Mouse (Mus musculus) intestine, embryonic 14.5 days (tissue): ENCODE measurements around the gene Hoxa3. TPM values are rescaled to one million over a fixed set of nuclear protein-coding genes. Genes with fewer than 3 reads are reported as not detected.

Source experiments
- ATAC-seq: fragments of 200-750 bp; cut with Nextera tagmentation; replicated peaks from 2 replicates; pipeline ENCODE4 v1.8.0; 2017; ENCODE audit warnings: low read depth, moderate number of reproducible peaks, moderate TSS enrichment, moderate library complexity; ENCODE audit not compliant: low FRiP score, low TSS enrichment
- DNase-seq: peaks from one replicate; pipeline ENCODE4 v3.0.0-alpha.2; 2018; ENCODE audit warnings: low spot score
- H3K27ac ChIP-seq: fragments of 300-500 bp; sonication (generic); 2 replicates; pipeline ENCODE4 v1.5.1; 2014; ENCODE audit warnings: low read depth, mild to moderate bottlenecking, control low read depth
- H3K27me3 ChIP-seq: fragments of 300-500 bp; sonication (generic); replicated peaks from 2 replicates; pipeline ENCODE4 v1.6.1; 2014; ENCODE audit warnings: low read length, control low read depth; ENCODE audit not compliant: control insufficient read depth, insufficient read depth
- H3K36me3 ChIP-seq: fragments of 300-500 bp; sonication (generic); 2 replicates; pipeline ENCODE4 v1.6.1; 2014; ENCODE audit warnings: low read length, control low read depth; ENCODE audit not compliant: control insufficient read depth, insufficient read depth
- H3K4me1 ChIP-seq: fragments of 300-500 bp; sonication (generic); replicated peaks from 2 replicates; pipeline ENCODE4 v1.6.1; 2014; ENCODE audit warnings: low read length, control low read depth, mixed read lengths; ENCODE audit not compliant: control insufficient read depth, insufficient read depth
- H3K4me2 ChIP-seq: fragments of 300-500 bp; sonication (generic); 2 replicates; pipeline ENCODE4 v1.6.1; 2014; ENCODE audit warnings: low read length
- H3K4me3 ChIP-seq: fragments of 300-500 bp; sonication (generic); 2 replicates; pipeline ENCODE4 v1.5.1; 2014; ENCODE audit warnings: low read depth, low read length, control low read depth, mixed read lengths
- H3K9ac ChIP-seq: fragments of 300-500 bp; sonication (generic); 2 replicates; pipeline ENCODE4 v1.6.1; 2014; ENCODE audit warnings: mild to moderate bottlenecking, low read length
- H3K9me3 ChIP-seq: fragments of 300-500 bp; sonication (generic); 2 replicates; pipeline ENCODE4 v1.6.1; 2016; ENCODE audit warnings: low read length, control low read depth; ENCODE audit not compliant: control insufficient read depth
- WGBS: fragments of 180-500 bp; shearing (Covaris S2); extraction: QIAGEN DNeasy Blood & Tissue Kit; methylation state at CpG from one replicate; pipeline ENCODE4 v1.1.7; 2014; 5-methylcytosine and 5-hydroxymethylcytosine counted together
- polyA plus RNA-seq: library from polyadenylated mRNA; unstranded; fragments of >200 nt; fragmentation: Nextera tagmentation; extraction: Ambion mirVana; gene quantifications from 2 replicates; pipeline ENCODE4 v1.2.1, GENCODE M21; 2014

Hoxa3 gene
- polyA plus RNA-seq, 1 experiment from 2014 or later: 9.7 TPM

- no peaks in the 10 kb centered on the region for H3K9me3 ChIP-seq
- peak overlapping the region; percentile 95 for H3K27ac ChIP-seq
- H3K27me3 ChIP-seq: no peaks in the 10 kb centered on the region
- DNase-seq: peak; percentile 77
- 6% methylated on average over 23 of the region's 23 CpGs for WGBS
- H3K4me1 ChIP-seq: peaks cover 67% of the 10 kb centered on the region
- no peak for ATAC-seq
- peaks cover 3% of the 10 kb centered on the region; the same call in 1 of the 2 replicates for H3K36me3 ChIP-seq
- peak overlapping the region; percentile 91 for H3K9ac ChIP-seq
- peak overlapping the region; percentile 58 for H3K4me3 ChIP-seq
- H3K4me2 ChIP-seq: peak overlapping the region; percentile 78
These were observed 22.7 kb downstream of the Hoxa3 start for GRCm38 (mm10) chr6:52190410-52190809.

GRCm38 (mm10) chr6:52189909-52190308 is 23.2 kb downstream of the Hoxa3 start:
- peak overlapping the region; percentile 58 for H3K4me3 ChIP-seq
- 26% methylated on average over 8 of the region's 8 CpGs for WGBS
- H3K36me3 ChIP-seq: peaks cover 3% of the 10 kb centered on the region; the same call in 1 of the 2 replicates
- DNase-seq (peak; percentile 77), ATAC-seq (no peak)
- H3K27ac ChIP-seq: peak overlapping the region; percentile 95
- no peaks in the 10 kb centered on the region for H3K27me3 ChIP-seq
- peaks cover 69% of the 10 kb centered on the region for H3K4me1 ChIP-seq
- H3K9ac ChIP-seq: peak overlapping the region; percentile 91
- H3K9me3 ChIP-seq: no peaks in the 10 kb centered on the region
- peak overlapping the region; percentile 78 for H3K4me2 ChIP-seq

DNA sequence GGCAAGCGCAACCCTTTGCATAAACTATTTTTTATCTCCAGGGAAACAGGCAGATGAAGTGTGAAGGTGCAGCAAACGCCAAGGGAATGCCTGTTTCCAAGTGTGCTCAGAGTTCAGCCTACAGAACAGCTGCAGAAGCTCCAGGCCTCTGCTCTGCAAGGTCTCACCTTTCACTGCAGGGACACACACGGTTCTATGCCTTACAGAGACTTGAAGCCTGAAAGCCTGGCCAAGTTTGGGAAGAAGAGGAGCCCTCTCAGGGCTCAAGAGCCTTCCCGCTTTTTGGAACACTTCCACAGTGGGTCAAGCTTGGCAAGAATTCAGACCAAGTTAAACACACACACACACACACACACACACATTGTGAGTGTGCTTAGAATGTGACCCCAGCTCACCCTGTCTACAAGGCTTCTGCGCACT is 24.0 kb downstream of the Hoxa3 start:
- WGBS: 17% methylated on average over 5 of the region's 5 CpGs

DNA sequence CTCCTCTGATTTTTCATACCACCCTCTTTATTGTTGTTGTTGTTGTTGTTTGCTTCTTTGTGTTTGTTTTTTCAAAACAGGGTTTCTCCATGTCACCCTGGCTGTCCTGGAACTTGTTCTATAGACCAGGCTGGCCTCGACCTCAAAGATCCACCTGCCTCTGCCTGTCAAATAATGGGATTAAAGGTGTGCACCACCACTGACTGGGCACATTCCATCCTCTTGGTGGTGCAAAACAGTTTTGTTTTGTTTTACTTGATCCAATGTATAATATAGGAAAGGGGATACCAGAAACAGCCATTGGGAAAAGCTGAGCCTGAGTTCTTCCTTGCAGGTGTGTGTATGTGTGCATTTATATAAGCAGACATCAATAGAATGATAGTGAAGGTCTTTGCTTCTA is 26.6 kb downstream of the Hoxa3 start:
- no peak overlapping the region for H3K27ac ChIP-seq
- H3K27me3 ChIP-seq: no peaks in the 10 kb centered on the region
- H3K4me3 ChIP-seq: no peak overlapping the region
- peak; percentile 50 for DNase-seq
- H3K36me3 ChIP-seq: peaks cover 8% of the 10 kb centered on the region; the same call in 1 of the 2 replicates
- ATAC-seq: no peak
- no peak overlapping the region for H3K9ac ChIP-seq
- no peaks in the 10 kb centered on the region for H3K9me3 ChIP-seq
- no peak overlapping the region for H3K4me2 ChIP-seq
- H3K4me1 ChIP-seq: peaks cover 76% of the 10 kb centered on the region
- 61% methylated on average over 1 of the region's 1 CpGs for WGBS

More for the DNA sequence above, 24.0 kb downstream of the Hoxa3 start:
- peak overlapping the region; percentile 58 for H3K4me3 ChIP-seq
- peak overlapping the region; percentile 91 for H3K9ac ChIP-seq
- DNase-seq (peak; percentile 73), ATAC-seq (0 out of 2 replicates have a peak, but pooled peaks have one; percentile 11)
- H3K4me2 ChIP-seq: peak overlapping the region; percentile 78
- H3K9me3 ChIP-seq: no peaks in the 10 kb centered on the region
- no peaks in the 10 kb centered on the region for H3K27me3 ChIP-seq
- peak overlapping the region; percentile 95 for H3K27ac ChIP-seq
- H3K36me3 ChIP-seq: peaks cover 3% of the 10 kb centered on the region; the same call in 1 of the 2 replicates
- H3K4me1 ChIP-seq: peaks cover 69% of the 10 kb centered on the region

DNA sequence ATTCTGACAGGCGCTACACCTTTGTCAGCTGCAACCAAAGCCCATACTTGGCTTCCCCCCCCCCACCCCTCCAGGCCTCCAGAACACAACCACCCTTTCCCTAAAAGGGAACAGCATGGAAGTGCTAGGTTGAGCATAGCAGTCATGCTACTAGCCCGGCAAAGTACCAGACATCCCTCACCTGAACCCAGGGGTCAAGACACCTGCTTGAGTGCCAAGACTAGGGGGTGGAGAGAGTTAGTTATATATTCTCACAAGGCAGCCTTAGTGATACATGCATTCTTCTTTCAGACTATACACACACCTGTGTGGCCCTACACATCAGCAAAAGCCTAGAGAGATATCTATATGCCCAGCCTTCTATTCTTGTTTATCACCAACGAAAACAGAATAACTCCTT is 27.3 kb downstream of the Hoxa3 start:
- H3K36me3 ChIP-seq: peaks cover 8% of the 10 kb centered on the region; the same call in 1 of the 2 replicates
- H3K27me3 ChIP-seq: no peaks in the 10 kb centered on the region
- peak overlapping the region; percentile 39 for H3K4me2 ChIP-seq
- H3K4me1 ChIP-seq: peaks cover 82% of the 10 kb centered on the region
- 39% methylated on average over 3 of the region's 3 CpGs for WGBS
- DNase-seq (peak; percentile 54), ATAC-seq (no peak)
- 0 out of 2 replicates have a peak overlapping the region, but pooled peaks have one; percentile 69 for H3K27ac ChIP-seq
- no peak overlapping the region for H3K9ac ChIP-seq
- H3K4me3 ChIP-seq: no peak overlapping the region
- H3K9me3 ChIP-seq: no peaks in the 10 kb centered on the region

DNA sequence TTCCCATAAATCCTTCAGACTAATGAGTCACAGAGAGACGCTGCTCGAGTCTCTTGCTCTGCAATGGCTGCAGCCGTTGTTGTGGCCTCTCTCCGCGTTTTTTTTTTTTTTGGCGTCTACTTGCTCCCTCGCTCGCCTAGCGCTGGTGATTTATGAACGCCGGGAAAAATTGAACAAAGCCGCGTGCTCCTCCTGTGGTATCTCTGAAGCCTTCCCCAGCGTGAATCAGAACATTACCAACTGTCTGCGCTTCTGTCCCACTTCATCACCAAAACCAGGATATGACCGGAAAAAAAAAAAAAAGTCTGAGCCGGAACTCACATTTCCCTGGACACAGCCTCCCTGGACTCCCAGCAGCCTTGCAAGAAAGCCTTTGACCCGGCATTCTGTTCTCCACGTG is 27.9 kb downstream of the Hoxa3 start:
- peak overlapping the region; percentile 20; the same call in 1 of the 2 replicates for H3K9ac ChIP-seq
- H3K27me3 ChIP-seq: no peaks in the 10 kb centered on the region
- no peak for ATAC-seq
- H3K36me3 ChIP-seq: peaks cover 8% of the 10 kb centered on the region; the same call in 1 of the 2 replicates
- H3K4me1 ChIP-seq: peaks cover 85% of the 10 kb centered on the region
- H3K4me3 ChIP-seq: 0 out of 2 replicates have a peak overlapping the region, but pooled peaks have one; percentile 11
- DNase-seq: no peak
- WGBS: 6% methylated on average over 19 of the region's 19 CpGs
- H3K4me2 ChIP-seq: peak overlapping the region; percentile 39
- no peaks in the 10 kb centered on the region for H3K9me3 ChIP-seq
- peak overlapping the region; percentile 69 for H3K27ac ChIP-seq

DNA sequence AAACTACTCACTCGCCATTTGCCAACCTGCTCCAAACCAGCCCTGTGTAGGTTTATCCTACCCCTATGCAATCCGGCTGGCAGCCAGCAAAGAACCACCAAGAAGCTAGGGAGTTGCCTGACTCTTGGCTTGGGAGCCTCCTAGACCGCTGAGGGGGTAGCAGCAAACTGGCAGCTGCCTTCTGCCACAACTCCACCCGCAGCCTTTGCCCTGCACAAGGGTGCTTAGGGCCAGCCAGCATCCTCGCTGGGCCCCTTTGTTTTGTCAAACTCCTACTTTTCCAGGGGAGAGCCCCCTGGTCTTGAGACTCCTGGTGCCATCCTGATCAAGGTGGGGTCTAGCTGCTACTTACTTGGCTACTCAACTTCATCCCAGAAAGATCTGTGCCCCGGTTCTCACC is 28.5 kb downstream of the Hoxa3 start:
- 24% methylated on average over 6 of the region's 6 CpGs for WGBS
- no peak for ATAC-seq
- Histone ChIP-seq H3K4me1 (peaks cover 79% of the 10 kb centered on the region), H3K36me3 (peaks cover 9% of the 10 kb centered on the region; the same call in 1 of the 2 replicates), H3K27me3 (no peaks in the 10 kb centered on the region), H3K9ac (no peak overlapping the region), H3K4me2 (peak overlapping the region; percentile 39), H3K4me3 (no peak overlapping the region), H3K9me3 (no peaks in the 10 kb centered on the region), H3K27ac (peak overlapping the region; percentile 69)
- no peak for DNase-seq

- H3K27ac ChIP-seq: peak overlapping the region; percentile 82
- H3K4me1 ChIP-seq: peaks cover 77% of the 10 kb centered on the region
- WGBS: 24% methylated on average over 10 of the region's 10 CpGs
- peaks cover 12% of the 10 kb centered on the region; the same call in 1 of the 2 replicates for H3K36me3 ChIP-seq
- H3K9me3 ChIP-seq: no peaks in the 10 kb centered on the region
- H3K4me3 ChIP-seq: 0 out of 2 replicates have a peak overlapping the region, but pooled peaks have one; percentile 2
- H3K4me2 ChIP-seq: peak overlapping the region; percentile 38
- H3K9ac ChIP-seq: peak overlapping the region; percentile 29
- DNase-seq: no peak
- H3K27me3 ChIP-seq: no peaks in the 10 kb centered on the region
- ATAC-seq: 0 out of 2 replicates have a peak, but pooled peaks have one; percentile 24
These were observed 29.6 kb downstream of the Hoxa3 start for GRCm38 (mm10) chr6:52183311-52184080.
